Mouse (Mus musculus) brain, embryonic 14.5 days (tissue): ENCODE measurements around the gene Bcl7c. TPM values are rescaled to one million over a fixed set of nuclear protein-coding genes. Genes with fewer than 3 reads are reported as not detected.
"Not testable (repeated sequence)": the region's sequence is repeated elsewhere in the genome, so short reads cannot be mapped to it uniquely, and the experiment has no call there.

ENCODE experiments used
- DNase-seq: peaks from one replicate; pipeline ENCODE4 v3.0.0-alpha.2; 2011; ENCODE audit warnings: low read depth
- CTCF ChIP-seq: fragments of 200-500 bp; IDR thresholded peaks from 2 replicates; pipeline ENCODE4 v1.5.1; 2012; ENCODE audit warnings: inconsistent platforms, mild to moderate bottlenecking, moderate library complexity, borderline replicate concordance; ENCODE audit not compliant: insufficient read depth, insufficient read length; ENCODE audit errors: extremely low read depth
- POLR2A ChIP-seq: fragments of 200-500 bp; IDR thresholded peaks from 2 replicates; pipeline ENCODE4 v1.6.1; 2012; ENCODE audit warnings: mild to moderate bottlenecking, inconsistent platforms, borderline replicate concordance; ENCODE audit not compliant: poor library complexity, insufficient read depth, insufficient read length, severe bottlenecking; ENCODE audit errors: extremely low read depth
- polyA plus RNA-seq: library from polyadenylated mRNA; depleted of rRNA; stranded (reverse); fragments of >200 nt; gene quantifications from 2 replicates; pipeline ENCODE4 v1.2.3, GENCODE M21; 2012

Bcl7c gene
- polyA plus RNA-seq, 1 experiment, result 78.6 TPM

- peak; percentile 39 for DNase-seq
- TF ChIP-seq POLR2A, result no peak
- TF ChIP-seq CTCF, result no peak
Measured at GRCm38 (mm10) chr7:127654318-127654717, 54.4 kb downstream of the Bcl7c start.

DNA sequence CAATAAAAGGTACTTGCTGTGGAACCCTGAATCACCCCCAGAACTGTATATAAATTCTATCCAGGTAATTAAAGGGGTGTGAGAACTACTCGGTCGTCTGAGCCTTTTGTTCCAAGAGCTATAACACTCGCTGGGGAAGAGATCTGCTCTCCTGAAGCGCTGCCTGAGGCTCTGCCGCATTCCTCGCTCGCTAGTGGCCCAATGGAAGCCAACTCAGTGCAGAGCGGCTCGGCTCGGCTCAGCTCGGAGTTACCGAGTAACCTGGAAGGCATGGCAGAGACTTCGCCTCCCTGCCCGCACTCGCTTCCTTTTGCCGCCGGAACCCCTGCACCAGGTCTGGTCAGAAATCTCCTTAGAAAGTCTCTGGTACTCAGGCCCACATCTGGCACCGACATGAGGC, 56.7 kb downstream of the Bcl7c start:
- no peak for TF ChIP-seq POLR2A
- peak; percentile 24 for DNase-seq

- TF ChIP-seq POLR2A, result no peak
- TF ChIP-seq CTCF, result no peak
- DNase-seq, result no peak
Measured at GRCm38 (mm10) chr7:127651624-127652023, 57.1 kb downstream of the Bcl7c start.

DNA sequence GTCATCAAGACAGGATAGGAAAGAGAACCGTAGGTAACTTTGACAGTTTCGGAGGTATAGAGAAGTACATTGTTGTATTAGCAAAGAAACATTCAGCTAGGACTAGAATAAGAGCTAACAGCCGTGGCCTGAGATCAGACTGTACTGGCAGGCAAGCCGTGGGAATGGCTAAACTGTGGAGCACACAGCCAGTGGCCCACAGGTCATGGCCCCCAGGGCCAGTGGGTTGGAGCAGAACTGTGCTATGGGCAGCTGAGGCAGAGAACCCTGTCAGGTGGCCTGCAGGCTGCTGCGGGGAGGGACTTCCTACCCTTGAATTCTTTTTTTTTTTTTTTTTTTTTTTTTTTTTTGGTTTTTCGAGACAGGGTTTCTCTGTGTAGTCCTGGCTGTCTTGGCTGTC, 59.5 kb downstream of the Bcl7c start:
- no peak for DNase-seq
- no peak for TF ChIP-seq POLR2A
- no peak for TF ChIP-seq CTCF

DNA sequence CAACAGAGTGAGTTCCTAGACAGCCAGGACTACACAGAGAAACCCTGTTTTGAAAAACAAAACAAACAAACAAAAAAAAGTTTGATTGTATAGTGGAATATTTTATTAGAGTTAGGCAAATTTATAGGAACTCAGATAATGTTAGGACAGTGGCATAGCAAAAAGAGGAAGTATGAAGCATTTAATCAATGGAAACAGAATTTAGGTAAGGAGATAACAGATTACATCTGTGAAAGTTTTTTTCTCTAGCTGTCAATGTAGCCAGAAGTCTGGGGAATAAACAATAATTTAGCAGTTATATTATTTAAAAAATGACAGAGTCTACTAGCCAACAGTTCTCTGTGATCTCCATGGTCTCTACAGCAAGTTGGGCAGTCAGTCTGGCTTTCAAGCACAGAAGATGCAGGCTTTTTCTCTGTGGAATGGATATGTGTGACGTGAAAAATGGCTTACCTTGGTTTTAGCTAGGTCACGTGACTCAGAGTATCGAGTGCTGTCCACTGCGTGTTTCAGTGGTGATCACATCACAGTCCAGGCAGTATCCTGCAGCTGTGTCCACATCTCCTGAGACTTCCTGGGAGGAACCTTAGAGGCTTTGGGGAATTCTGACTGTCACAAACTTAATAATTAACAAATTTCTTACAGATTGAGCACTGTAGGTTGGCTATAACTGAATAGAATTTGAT, 60.1 kb downstream of the Bcl7c start:
- no peak for DNase-seq
- TF ChIP-seq POLR2A (no peak), CTCF (no peak)

DNA sequence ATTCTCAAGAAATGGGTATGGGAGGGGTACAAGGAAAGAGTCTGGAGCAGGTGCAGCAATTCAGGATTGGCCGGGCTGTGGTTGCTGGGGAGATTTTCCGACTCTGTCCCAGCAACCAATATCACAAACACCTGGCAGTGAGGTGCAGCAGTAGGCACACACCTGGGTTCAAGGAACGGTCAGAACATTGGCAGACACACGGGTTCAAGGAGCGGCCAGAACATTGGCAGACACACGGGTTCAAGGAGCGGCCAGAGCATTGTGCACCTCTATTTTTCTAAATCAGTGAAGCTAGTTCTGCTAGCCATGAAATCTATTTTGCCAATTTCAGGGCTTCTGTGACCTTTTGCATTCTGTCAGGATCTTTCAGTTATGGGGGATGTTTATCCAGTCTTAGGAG, 61.2 kb downstream of the Bcl7c start:
- not testable (repeated sequence) for DNase-seq

GRCm38 (mm10) chr7:127646363-127646762, 62.4 kb downstream of the Bcl7c start:
- TF ChIP-seq CTCF (no peak), POLR2A (no peak)
- no peak for DNase-seq

GRCm38 (mm10) chr7:127642254-127642653, 66.5 kb downstream of the Bcl7c start:
- TF ChIP-seq POLR2A, result no peak
- TF ChIP-seq CTCF, result no peak
- DNase-seq, result no peak

DNA sequence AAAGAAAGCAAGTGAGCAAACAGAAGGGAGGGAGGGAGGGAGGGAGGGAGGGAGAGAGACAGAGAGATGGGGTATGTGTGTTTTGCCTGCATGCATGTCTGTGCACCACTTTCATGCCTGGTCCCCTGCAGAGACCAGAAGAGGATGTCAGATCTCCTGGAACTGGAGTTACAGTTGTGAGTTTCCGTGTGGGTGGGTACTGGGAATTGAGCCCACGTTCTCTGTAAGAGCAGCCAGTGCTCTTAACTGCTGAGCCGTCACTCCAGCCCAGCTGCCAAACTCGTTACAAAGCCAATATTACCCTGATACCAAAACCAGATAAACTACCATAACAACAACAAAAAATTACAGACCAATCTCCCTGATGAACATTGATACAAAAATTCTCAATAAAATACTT, 67.5 kb downstream of the Bcl7c start:
- no peak for DNase-seq
- no peak for TF ChIP-seq POLR2A
- no peak for TF ChIP-seq CTCF

GRCm38 (mm10) chr7:127636963-127637362, 71.8 kb downstream of the Bcl7c start:
- DNase-seq, result peak; percentile 93
- peak; percentile 17; the same call in 1 of the 2 replicates for TF ChIP-seq POLR2A
- TF ChIP-seq CTCF, result no peak

GRCm38 (mm10) chr7:127631416-127631815, 77.3 kb downstream of the Bcl7c start:
- DNase-seq, result no peak
- no peak for TF ChIP-seq POLR2A
- no peak for TF ChIP-seq CTCF

GRCm38 (mm10) chr7:127628646-127629045, 80.1 kb downstream of the Bcl7c start:
- TF ChIP-seq CTCF, result no peak
- no peak for TF ChIP-seq POLR2A
- DNase-seq, result no peak
